Mouse (Mus musculus): ENCODE results near the gene Vmac. TPM values are rescaled to one million over a fixed set of nuclear protein-coding genes. Genes with fewer than 3 reads are reported as not detected.

The Vmac gene
- total and polyA plus RNA-seq, 2 experiments from 2014 or later: 19.1 to 37.5 TPM

DNA sequence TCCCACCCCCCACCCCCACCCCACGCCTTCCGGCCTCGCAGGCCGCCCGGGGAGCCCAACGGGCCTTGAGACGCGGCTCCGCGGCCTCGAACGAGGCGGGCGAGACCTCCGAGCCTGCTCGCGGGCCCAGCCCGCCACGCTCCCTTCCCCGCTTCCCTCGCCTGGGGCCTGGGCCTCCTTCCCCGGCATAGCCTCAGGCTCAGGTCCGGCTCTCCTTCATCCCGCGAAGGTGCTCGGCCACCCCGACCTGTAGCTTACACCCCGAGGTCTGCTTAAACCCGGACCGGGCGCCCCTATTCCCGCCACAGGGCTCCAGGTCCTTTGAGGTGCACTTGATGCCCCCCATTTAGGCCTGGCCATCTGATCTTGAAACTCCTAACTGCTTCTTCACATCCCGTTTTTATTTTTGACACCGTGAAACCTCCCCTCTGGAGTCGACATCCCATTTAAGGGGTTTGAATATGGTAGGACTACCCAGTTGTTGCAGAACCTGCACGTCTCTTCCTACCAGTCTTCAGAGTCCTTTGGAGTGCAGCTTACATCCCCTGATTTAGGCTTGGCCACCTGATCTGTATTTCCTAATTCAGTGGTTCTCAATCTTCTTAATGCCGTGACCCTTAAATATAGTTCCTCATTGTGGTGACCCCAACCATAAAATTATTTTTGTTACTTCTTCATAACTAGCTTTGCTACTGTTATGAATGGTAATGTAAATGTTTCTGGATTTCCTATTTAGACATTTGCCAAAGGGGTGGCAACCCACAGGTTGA, 44.0 kb downstream of the Vmac start:
- no peak for TF ChIP-seq CTCF (IDR thresholded peaks at IDR 0.05; ENCODE audit: low read depth)
- 4% methylated on average over 27 of the region's 37 CpGs for WGBS
- no peaks in the 10 kb centered on the region for H3K27me3 ChIP-seq (ENCODE audit: insufficient read depth, low read length)
- H3K36me3 ChIP-seq (ENCODE audit: insufficient read depth, low read length): peaks cover 6% of the 10 kb centered on the region; the same call in 1 of the 2 replicates
- H3K27ac ChIP-seq: peak overlapping the region; percentile 87
- H3K4me3 ChIP-seq (ENCODE audit: low read length): peak overlapping the region; percentile 83
- no peaks in the 10 kb centered on the region; the same call in none of the 2 replicates for H3K4me1 ChIP-seq (ENCODE audit: insufficient read depth, low read length)
- peak overlapping the region; percentile 83 for H3K4me2 ChIP-seq (ENCODE audit: low read depth, low read length)
- peak; percentile 12 for DNase-seq (ENCODE audit: low spot score)
- ATAC-seq: no peak
- peak overlapping the region; percentile 95 for H3K9ac ChIP-seq (replicated peaks; ENCODE audit: low read length)
- no peaks in the 10 kb centered on the region for H3K9me3 ChIP-seq (ENCODE audit: low read length)

DNA sequence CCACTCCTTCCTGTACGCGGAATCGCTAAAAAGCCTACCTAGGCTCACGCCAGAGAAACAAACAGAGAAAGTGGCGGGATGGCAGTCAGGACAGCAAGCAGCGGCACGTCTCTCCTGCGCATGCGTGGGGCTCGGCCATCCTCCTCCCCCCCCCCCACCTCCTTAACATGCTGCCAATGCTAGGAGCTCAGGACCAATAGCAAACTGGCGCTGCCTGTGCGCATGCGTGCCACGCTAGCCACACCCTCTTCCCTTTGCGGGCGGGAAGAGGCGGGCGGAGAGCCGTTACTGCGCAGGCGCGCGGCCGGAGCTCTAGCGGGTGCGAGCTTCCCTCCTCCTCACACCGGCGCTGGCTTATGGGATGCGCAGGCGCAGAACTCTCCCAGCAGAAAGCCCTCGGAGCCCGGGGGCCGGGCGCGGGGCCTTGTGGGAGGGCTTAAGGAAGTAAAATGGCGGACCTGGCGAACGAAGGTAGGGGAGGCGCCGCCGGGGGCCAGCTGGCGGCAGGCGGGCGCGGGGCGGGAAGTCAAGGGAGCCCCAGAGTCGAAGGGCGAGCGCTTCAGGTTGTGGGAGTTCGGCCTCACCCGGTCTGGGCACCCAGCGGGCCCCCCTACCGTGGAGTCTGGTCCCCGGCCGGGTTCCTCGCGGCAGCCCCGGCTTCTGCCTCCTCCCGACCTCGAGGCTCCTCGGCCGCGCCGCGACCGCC, 44.7 kb downstream of the Vmac start, which contains the start of gene Ranbp3:
TSS of gene Ranbp3 (plus strand) at position 354 of the 706 bp plus-strand sequence.
- ATAC-seq: peak; percentile 93
- H3K4me2 ChIP-seq (ENCODE audit: low read depth, low read length): peak within 1 kb of the TSS; percentile 83
- TF ChIP-seq CTCF (IDR thresholded peaks at IDR 0.05; ENCODE audit: low read depth): no peak
- peak within 1 kb of the TSS; percentile 95 for H3K9ac ChIP-seq (replicated peaks; ENCODE audit: low read length)
- H3K27me3 ChIP-seq (ENCODE audit: insufficient read depth, low read length): no peaks in the 10 kb centered on the region
- peak; percentile 100 for DNase-seq (ENCODE audit: low spot score)
- H3K9me3 ChIP-seq (ENCODE audit: low read length): no peaks in the 10 kb centered on the region
- H3K4me3 ChIP-seq (ENCODE audit: low read length): peak within 1 kb of the TSS; percentile 83
- H3K4me1 ChIP-seq (ENCODE audit: insufficient read depth, low read length): no peaks in the 10 kb centered on the region; the same call in none of the 2 replicates
- H3K27ac ChIP-seq: peak within 1 kb of the TSS; percentile 87
- H3K36me3 ChIP-seq (ENCODE audit: insufficient read depth, low read length): peaks cover 6% of the 10 kb centered on the region; the same call in 1 of the 2 replicates
- 0% methylated on average over 45 of the region's 66 CpGs for WGBS

DNA sequence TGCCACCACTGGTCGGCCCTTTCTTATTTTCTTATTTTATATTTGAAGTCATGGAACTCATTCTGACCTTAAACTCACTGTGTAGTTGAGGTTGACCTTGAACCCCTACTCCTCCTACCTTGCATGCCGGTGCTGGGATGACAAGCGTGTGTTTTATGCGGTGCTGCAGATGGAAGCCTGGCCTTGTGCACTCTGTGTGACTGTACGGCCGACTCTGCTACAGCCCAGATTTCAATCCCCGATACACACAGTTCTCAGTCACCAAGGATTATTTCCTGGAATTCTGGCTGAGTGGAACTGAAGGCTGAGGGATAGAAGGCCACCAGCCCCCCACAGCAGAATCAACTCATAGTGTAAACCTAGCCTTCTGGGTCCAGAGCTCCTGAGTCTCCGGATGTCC, 48.1 kb downstream of the Vmac start:
- Histone ChIP-seq H3K27ac (no peak overlapping the region), H3K4me1 (ENCODE audit: insufficient read depth, low read length) (no peaks in the 10 kb centered on the region; the same call in none of the 2 replicates), H3K4me3 (ENCODE audit: low read length) (no peak overlapping the region), H3K4me2 (ENCODE audit: low read depth, low read length) (no peak overlapping the region), H3K27me3 (ENCODE audit: insufficient read depth, low read length) (no peaks in the 10 kb centered on the region), H3K9ac (replicated peaks; ENCODE audit: low read length) (no peak overlapping the region), H3K9me3 (ENCODE audit: low read length) (no peaks in the 10 kb centered on the region), H3K36me3 (ENCODE audit: insufficient read depth, low read length) (no peaks in the 10 kb centered on the region)
- DNase-seq (ENCODE audit: low spot score): no peak
- TF ChIP-seq CTCF (IDR thresholded peaks at IDR 0.05; ENCODE audit: low read depth): no peak
- WGBS: 87% methylated on average over 8 of the region's 8 CpGs
- ATAC-seq: no peak

DNA sequence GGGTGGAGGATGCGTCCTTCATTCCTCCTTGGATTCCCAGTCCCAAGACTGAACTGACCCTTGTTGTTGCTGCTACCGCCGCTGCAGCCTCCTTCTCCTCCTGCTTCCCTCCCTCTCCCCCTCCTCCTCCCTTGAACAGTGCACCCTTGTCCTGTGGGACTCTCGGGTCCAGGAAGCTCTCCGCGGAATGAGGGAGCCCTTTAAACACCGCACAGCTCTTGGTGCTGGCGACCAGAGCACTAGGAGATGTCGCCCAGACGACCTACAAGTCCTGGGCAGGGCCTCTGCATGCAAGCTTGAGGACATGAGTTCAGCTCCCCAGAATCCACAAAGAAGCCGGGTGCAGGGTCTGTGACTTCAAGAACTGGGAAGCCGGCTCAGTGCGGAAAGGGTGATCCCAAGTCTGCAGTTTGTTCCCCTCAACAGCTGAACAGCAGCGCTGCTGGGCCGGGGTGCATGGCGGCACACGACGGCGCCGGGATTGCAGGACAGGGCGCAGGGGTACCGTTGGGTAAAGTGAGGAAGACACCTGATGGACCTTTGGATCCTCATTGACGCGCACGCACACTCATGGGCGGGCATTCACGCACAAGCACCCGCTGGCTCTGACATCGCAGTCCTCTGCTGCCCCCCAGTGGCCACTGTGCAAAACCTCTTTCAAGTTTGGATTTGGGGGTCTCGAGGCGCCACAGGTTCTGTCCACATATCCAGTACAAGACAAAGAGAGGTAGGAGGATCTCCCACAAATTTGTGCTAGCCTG, 49.3 kb downstream of the Vmac start:
- no peaks in the 10 kb centered on the region for H3K36me3 ChIP-seq (ENCODE audit: insufficient read depth, low read length)
- no peaks in the 10 kb centered on the region for H3K9me3 ChIP-seq (ENCODE audit: low read length)
- H3K27me3 ChIP-seq (ENCODE audit: insufficient read depth, low read length): no peaks in the 10 kb centered on the region
- H3K27ac ChIP-seq: no peak overlapping the region
- H3K9ac ChIP-seq (replicated peaks; ENCODE audit: low read length): peak overlapping the region; percentile 10; the same call in 1 of the 2 replicates
- peak overlapping the region; percentile 70 for H3K4me2 ChIP-seq (ENCODE audit: low read depth, low read length)
- ATAC-seq: peak; percentile 16
- DNase-seq (ENCODE audit: low spot score): peak; percentile 92
- TF ChIP-seq CTCF (IDR thresholded peaks at IDR 0.05; ENCODE audit: low read depth): peak; percentile 95
- 4% methylated on average over 31 of the region's 31 CpGs for WGBS
- peak overlapping the region; percentile 36 for H3K4me3 ChIP-seq (ENCODE audit: low read length)
- H3K4me1 ChIP-seq (ENCODE audit: insufficient read depth, low read length): no peaks in the 10 kb centered on the region; the same call in 1 of the 2 replicates

DNA sequence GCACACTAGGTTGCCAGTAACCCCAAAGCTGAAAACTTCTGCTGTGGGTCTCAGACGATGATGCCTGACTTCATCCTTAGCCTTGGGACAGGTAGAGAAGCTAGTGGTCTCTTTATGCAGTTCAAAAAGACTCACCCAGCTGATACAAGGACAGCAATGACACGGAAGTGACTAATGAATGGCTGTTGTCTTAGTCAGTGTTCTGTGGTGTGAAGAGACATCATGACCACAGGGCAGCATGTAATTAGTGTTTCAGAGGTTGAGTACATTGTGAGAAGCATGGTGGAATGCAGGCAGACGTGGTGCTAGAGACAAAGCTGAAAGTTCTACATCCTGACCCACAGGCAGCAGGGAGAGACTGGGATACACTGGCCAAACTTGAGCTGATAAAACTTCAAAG, 50.2 kb downstream of the Vmac start:
- WGBS: 77% methylated on average over 3 of the region's 3 CpGs

DNA sequence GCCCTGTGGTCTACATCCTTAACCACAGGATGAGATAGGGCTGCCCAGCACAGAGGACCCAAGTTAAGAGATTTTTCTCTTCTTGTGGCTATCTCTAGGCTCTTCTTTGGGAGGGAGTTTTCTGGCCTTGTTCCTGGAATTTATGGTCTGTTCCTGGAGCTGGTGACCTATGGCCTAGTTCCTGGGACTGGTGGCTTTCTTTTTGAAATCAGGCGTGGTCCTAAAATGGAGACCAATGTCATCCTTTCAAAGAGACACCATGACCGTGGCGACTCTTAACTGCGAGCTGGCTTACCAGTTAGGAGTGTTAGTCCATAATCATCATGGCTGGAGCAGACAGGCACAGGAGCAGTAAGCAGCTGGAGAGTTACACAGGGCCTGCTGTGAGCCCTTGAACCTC, 51.4 kb downstream of the Vmac start:
- Histone ChIP-seq H3K4me2 (ENCODE audit: low read depth, low read length) (no peak overlapping the region), H3K27me3 (ENCODE audit: insufficient read depth, low read length) (no peaks in the 10 kb centered on the region), H3K4me1 (ENCODE audit: insufficient read depth, low read length) (no peaks in the 10 kb centered on the region), H3K4me3 (ENCODE audit: low read length) (no peak overlapping the region), H3K36me3 (ENCODE audit: insufficient read depth, low read length) (no peaks in the 10 kb centered on the region), H3K9me3 (ENCODE audit: low read length) (no peaks in the 10 kb centered on the region), H3K9ac (replicated peaks; ENCODE audit: low read length) (no peak overlapping the region), H3K27ac (no peak overlapping the region)
- ATAC-seq: no peak
- DNase-seq (ENCODE audit: low spot score): no peak
- 87% methylated on average over 4 of the region's 4 CpGs for WGBS
- no peak for TF ChIP-seq CTCF (IDR thresholded peaks at IDR 0.05; ENCODE audit: low read depth)

More for the DNA sequence above, 50.2 kb downstream of the Vmac start:
- no peak overlapping the region for H3K9ac ChIP-seq (replicated peaks; ENCODE audit: low read length)
- H3K4me3 ChIP-seq (ENCODE audit: low read length): no peak overlapping the region
- no peak for DNase-seq (ENCODE audit: low spot score)
- H3K27me3 ChIP-seq (ENCODE audit: insufficient read depth, low read length): no peaks in the 10 kb centered on the region
- ATAC-seq: no peak
- no peaks in the 10 kb centered on the region for H3K9me3 ChIP-seq (ENCODE audit: low read length)
- no peak overlapping the region for H3K4me2 ChIP-seq (ENCODE audit: low read depth, low read length)
- no peak for TF ChIP-seq CTCF (IDR thresholded peaks at IDR 0.05; ENCODE audit: low read depth)
- no peaks in the 10 kb centered on the region for H3K36me3 ChIP-seq (ENCODE audit: insufficient read depth, low read length)
- no peak overlapping the region for H3K27ac ChIP-seq
- no peaks in the 10 kb centered on the region; the same call in 1 of the 2 replicates for H3K4me1 ChIP-seq (ENCODE audit: insufficient read depth, low read length)

All from hindbrain, postnatal 0 days (tissue).